Mouse (Mus musculus): ENCODE data around the gene Tmed2. TPM values are rescaled to one million over a fixed set of nuclear protein-coding genes. Genes with fewer than 3 reads are reported as not detected.

Tmed2 gene
- total and polyA plus RNA-seq, 2 experiments, result 124 to 414 TPM

DNA sequence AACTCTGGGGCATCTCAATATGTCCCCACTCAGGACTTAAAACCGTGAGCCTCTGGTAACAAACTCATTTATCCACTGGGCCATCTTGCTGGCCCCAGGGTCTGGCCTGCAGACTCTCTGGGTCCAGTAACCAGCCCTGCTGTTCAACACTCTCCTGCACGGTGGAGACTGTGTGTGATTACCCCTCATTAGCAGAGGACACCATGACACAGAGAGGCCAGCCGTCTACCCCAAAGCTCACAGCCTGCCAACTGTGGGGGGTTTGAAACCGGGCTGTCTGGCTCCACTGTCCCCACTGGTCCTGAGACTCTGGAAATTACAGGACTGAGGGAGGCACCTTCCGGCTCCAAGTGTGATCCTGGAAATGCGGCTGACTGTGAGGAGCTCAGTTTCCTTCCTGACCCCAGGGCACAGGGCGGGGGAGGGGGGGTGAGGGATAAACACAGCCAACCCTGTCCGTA, 11.3 kb upstream of the Tmed2 start:
- Histone ChIP-seq H3K27ac (replicated peaks; ENCODE audit: insufficient read depth, low read depth, low read length) (peak overlapping the region; percentile 41), H3K4me3 (ENCODE audit: insufficient read depth, low read depth, low read length) (peak overlapping the region; percentile 2), H3K36me3 (ENCODE audit: control insufficient read depth, insufficient read depth, low read length) (no peaks in the 10 kb centered on the region), H3K27me3 (ENCODE audit: control insufficient read depth, insufficient read depth, low read length) (no peaks in the 10 kb centered on the region), H3K4me1 (ENCODE audit: control insufficient read depth, insufficient read depth, low read length) (peaks cover 4% of the 10 kb centered on the region; the same call in 1 of the 2 replicates), H3K79me2 (ENCODE audit: control insufficient read depth, insufficient read depth, low read length) (0 out of 2 replicates have a peak, but pooled peaks cover 4% of the 10 kb centered on the region), H3K9ac (ENCODE audit: low read depth, low read length) (peak overlapping the region; percentile 19; the same call in 1 of the 2 replicates)
- TF ChIP-seq CTCF (IDR thresholded peaks at IDR 0.05; ENCODE audit: low read depth, low read length) (no peak), POLR2A (IDR thresholded peaks at IDR 0.05; ENCODE audit: extremely low read depth, insufficient read depth, low read length) (no peak)
- DNase-seq (ENCODE audit: extremely low read depth, low read depth, low spot score), result no peak
- 72% methylated on average over 8 of the region's 8 CpGs for WGBS

DNA sequence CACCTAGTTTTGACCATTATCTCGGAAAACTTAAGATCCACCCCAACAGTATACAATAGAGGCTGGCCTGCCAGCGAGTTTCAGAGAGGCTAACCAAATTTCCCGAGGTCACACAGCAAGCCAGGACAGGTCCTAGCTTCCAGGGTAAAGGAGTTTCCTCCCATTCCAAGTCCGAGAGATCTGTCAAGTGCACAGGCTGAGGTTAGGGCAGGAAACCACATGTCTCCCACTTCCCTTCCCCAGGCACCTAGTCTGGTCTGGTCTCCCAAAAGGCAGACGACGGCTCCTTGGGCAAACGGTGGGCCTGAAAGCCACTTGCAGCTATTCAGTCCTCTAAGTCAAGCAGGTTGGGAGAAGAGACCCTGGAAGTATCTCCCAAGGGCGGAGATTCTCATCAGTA, 10.8 kb upstream of the Tmed2 start:
- Histone ChIP-seq H3K36me3 (ENCODE audit: control insufficient read depth, insufficient read depth, low read length) (no peaks in the 10 kb centered on the region), H3K79me2 (ENCODE audit: control insufficient read depth, insufficient read depth, low read length) (0 out of 2 replicates have a peak, but pooled peaks cover 4% of the 10 kb centered on the region), H3K4me3 (ENCODE audit: insufficient read depth, low read depth, low read length) (peak overlapping the region; percentile 2), H3K4me1 (ENCODE audit: control insufficient read depth, insufficient read depth, low read length) (peaks cover 4% of the 10 kb centered on the region; the same call in 1 of the 2 replicates), H3K9ac (ENCODE audit: low read depth, low read length) (no peak overlapping the region), H3K27me3 (ENCODE audit: control insufficient read depth, insufficient read depth, low read length) (no peaks in the 10 kb centered on the region), H3K27ac (replicated peaks; ENCODE audit: insufficient read depth, low read depth, low read length) (peak overlapping the region; percentile 41)
- DNase-seq (ENCODE audit: extremely low read depth, low read depth, low spot score), result no peak
- no peak for TF ChIP-seq CTCF (IDR thresholded peaks at IDR 0.05; ENCODE audit: low read depth, low read length)
- no peak for TF ChIP-seq POLR2A (IDR thresholded peaks at IDR 0.05; ENCODE audit: extremely low read depth, insufficient read depth, low read length)
- 75% methylated on average over 8 of the region's 8 CpGs for WGBS

DNA sequence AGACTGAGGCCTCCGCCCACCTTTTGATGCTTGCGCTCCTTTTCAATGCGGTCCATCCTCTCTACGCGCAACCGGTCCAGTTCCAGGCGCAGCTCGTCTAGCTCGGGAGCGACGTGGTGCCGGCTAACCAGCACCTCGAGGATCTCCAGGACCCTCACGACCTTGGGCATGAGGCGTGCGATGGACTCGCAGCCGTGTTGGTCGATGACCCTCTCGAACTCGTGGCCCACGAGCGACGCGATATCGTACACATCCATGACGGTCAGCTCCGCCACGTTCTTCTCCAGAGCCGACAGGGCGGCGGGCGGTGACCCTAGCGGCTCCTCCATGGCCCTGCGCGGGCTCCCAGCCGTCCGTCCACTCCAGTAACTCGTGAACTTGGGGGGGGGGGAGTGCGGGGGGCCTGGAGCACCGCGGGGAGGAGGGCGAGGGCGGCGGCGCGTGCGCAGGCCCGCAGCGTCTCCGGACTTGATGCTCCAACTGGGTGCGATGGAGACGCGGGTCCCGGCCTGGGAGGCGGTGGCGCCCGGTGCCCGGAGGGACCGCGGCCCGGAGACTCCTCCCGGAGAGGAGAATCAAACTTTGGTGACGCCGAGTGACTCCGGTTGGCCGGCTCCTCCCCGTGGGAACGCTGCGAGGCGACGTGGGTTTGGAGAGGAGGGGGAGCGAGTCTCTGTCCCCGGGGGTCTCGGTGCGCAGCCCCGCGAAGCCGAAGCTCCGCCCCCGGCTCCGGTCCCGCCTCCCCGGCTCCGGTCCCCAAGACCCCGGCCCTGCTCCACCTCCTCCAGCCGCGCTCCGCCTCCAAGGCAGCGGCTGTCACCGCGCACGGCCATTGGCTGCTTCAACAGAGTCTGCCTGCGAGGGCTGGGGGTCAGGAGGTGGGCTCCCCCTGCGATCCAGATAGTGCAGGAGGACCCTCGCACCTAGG, 9.6 kb upstream of the Tmed2 start, which contains the start of gene Rilpl1:
TSS of gene Rilpl1 (minus strand) at position 737 of the 928 bp plus-strand sequence.
- Histone ChIP-seq H3K4me3 (ENCODE audit: insufficient read depth, low read depth, low read length) (peak within 1 kb of the TSS; percentile 68), H3K27me3 (ENCODE audit: control insufficient read depth, insufficient read depth, low read length) (no peaks in the 10 kb centered on the region), H3K36me3 (ENCODE audit: control insufficient read depth, insufficient read depth, low read length) (no peaks in the 10 kb centered on the region), H3K79me2 (ENCODE audit: control insufficient read depth, insufficient read depth, low read length) (0 out of 2 replicates have a peak, but pooled peaks cover 4% of the 10 kb centered on the region), H3K4me1 (ENCODE audit: control insufficient read depth, insufficient read depth, low read length) (peaks cover 4% of the 10 kb centered on the region; the same call in 1 of the 2 replicates), H3K27ac (replicated peaks; ENCODE audit: insufficient read depth, low read depth, low read length) (peak within 1 kb of the TSS; percentile 5; the same call in 1 of the 2 replicates), H3K9ac (ENCODE audit: low read depth, low read length) (peak within 1 kb of the TSS; percentile 81)
- WGBS, result 2% methylated on average over 90 of the region's 96 CpGs
- TF ChIP-seq POLR2A (IDR thresholded peaks at IDR 0.05; ENCODE audit: extremely low read depth, insufficient read depth, low read length), result 0 out of 2 replicates have a peak, but pooled peaks have one; percentile 6
- TF ChIP-seq CTCF (IDR thresholded peaks at IDR 0.05; ENCODE audit: low read depth, low read length), result no peak
- DNase-seq (ENCODE audit: extremely low read depth, low read depth, low spot score), result no peak

DNA sequence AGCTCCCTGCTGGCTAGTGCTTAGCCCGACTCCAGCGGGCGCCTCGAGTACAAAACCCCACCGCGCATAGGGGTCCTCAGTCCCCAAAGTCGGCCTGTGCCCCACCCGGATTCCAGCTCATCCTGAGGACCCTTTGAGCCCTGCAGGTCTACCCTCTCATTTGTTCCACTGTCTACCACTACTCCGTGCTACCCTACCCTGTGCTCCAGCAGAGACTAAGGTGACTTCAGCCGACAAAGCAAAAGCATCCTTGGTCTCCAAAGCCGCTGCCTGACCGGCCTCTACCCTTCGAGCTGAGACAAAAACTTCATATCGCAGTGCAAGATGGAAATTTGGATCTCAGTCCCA, 8.9 kb upstream of the Tmed2 start:
- peak overlapping the region; percentile 68 for H3K4me3 ChIP-seq (ENCODE audit: insufficient read depth, low read depth, low read length)
- no peaks in the 10 kb centered on the region for H3K79me2 ChIP-seq (ENCODE audit: control insufficient read depth, insufficient read depth, low read length)
- no peaks in the 10 kb centered on the region for H3K36me3 ChIP-seq (ENCODE audit: control insufficient read depth, insufficient read depth, low read length)
- 28% methylated on average over 14 of the region's 14 CpGs for WGBS
- no peak for TF ChIP-seq POLR2A (IDR thresholded peaks at IDR 0.05; ENCODE audit: extremely low read depth, insufficient read depth, low read length)
- TF ChIP-seq CTCF (IDR thresholded peaks at IDR 0.05; ENCODE audit: low read depth, low read length), result no peak
- DNase-seq (ENCODE audit: extremely low read depth, low read depth, low spot score), result no peak
- peak overlapping the region; percentile 81 for H3K9ac ChIP-seq (ENCODE audit: low read depth, low read length)
- no peaks in the 10 kb centered on the region for H3K27me3 ChIP-seq (ENCODE audit: control insufficient read depth, insufficient read depth, low read length)
- H3K4me1 ChIP-seq (ENCODE audit: control insufficient read depth, insufficient read depth, low read length), result peaks cover 4% of the 10 kb centered on the region; the same call in 1 of the 2 replicates
- 0 out of 2 replicates have a peak overlapping the region, but pooled peaks have one; percentile 5 for H3K27ac ChIP-seq (replicated peaks; ENCODE audit: insufficient read depth, low read depth, low read length)

DNA sequence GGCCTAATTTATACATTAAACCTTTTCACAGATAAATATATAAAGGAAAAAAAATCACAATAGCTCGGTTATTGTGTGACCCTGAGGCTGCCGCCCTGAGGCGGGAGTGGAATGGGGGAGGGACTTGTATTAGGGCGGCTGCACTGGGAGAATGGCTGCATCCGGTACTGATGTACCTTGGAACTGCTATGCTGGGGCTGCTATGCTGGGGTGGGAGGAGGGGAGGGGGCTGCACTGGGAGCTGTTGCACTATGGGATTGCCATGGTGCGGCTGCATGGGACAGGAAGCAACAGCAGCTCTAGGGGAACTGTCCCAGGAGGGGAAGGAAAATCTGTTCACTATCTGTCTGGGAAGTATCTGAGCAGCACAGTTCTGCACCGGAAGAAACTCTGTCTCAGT, 8.0 kb upstream of the Tmed2 start:
- Histone ChIP-seq H3K9ac (ENCODE audit: low read depth, low read length) (no peak overlapping the region), H3K27ac (replicated peaks; ENCODE audit: insufficient read depth, low read depth, low read length) (no peak overlapping the region), H3K4me3 (ENCODE audit: insufficient read depth, low read depth, low read length) (no peak overlapping the region), H3K79me2 (ENCODE audit: control insufficient read depth, insufficient read depth, low read length) (no peaks in the 10 kb centered on the region), H3K36me3 (ENCODE audit: control insufficient read depth, insufficient read depth, low read length) (no peaks in the 10 kb centered on the region), H3K27me3 (ENCODE audit: control insufficient read depth, insufficient read depth, low read length) (no peaks in the 10 kb centered on the region), H3K4me1 (ENCODE audit: control insufficient read depth, insufficient read depth, low read length) (peaks cover 4% of the 10 kb centered on the region; the same call in 1 of the 2 replicates)
- TF ChIP-seq CTCF (IDR thresholded peaks at IDR 0.05; ENCODE audit: low read depth, low read length), result no peak
- TF ChIP-seq POLR2A (IDR thresholded peaks at IDR 0.05; ENCODE audit: extremely low read depth, insufficient read depth, low read length), result no peak
- 65% methylated on average over 7 of the region's 7 CpGs for WGBS
- DNase-seq (ENCODE audit: extremely low read depth, low read depth, low spot score), result no peak

Measured in liver, adult 2 months (tissue).